Mouse (Mus musculus) lung, adult 18-20 months (tissue): Measurements from ENCODE around the gene Abhd17c.
"Not testable (repeated sequence)": the region's sequence is repeated elsewhere in the genome, so short reads cannot be mapped to it uniquely, and the experiment has no call there.

Source experiments
- DNase-seq, 2 experiments: peaks; one replicate each; pipeline ENCODE4 v3.0.0; 2022; ENCODE audit warnings: mixed read lengths in 2 of 2

Abhd17c gene

GRCm38 (mm10) chr7:84152374-84152773, 681 bp upstream of the Abhd17c start:
- DNase-seq, result no peak

DNA sequence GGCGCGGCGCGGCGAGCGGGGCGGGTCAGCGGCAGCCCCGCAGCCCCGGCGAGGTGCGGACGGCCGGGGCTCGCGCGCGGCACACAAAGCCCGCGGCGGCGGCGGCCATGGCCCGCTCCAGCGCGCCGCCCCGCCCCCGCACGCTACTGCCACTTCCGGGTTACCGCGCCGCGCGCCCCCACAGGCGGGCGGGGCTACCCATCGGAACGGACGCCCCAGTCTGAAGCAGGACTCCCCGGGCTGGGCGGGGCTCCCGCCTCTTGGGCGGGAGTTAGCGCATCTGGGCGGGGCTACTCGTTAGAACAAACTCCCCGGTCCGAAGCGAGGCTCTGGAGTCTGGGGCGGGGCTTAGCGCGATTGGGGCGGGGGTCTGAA, 254 bp upstream of the Abhd17c start:
- DNase-seq, result peak; percentile 93 to 96

DNA sequence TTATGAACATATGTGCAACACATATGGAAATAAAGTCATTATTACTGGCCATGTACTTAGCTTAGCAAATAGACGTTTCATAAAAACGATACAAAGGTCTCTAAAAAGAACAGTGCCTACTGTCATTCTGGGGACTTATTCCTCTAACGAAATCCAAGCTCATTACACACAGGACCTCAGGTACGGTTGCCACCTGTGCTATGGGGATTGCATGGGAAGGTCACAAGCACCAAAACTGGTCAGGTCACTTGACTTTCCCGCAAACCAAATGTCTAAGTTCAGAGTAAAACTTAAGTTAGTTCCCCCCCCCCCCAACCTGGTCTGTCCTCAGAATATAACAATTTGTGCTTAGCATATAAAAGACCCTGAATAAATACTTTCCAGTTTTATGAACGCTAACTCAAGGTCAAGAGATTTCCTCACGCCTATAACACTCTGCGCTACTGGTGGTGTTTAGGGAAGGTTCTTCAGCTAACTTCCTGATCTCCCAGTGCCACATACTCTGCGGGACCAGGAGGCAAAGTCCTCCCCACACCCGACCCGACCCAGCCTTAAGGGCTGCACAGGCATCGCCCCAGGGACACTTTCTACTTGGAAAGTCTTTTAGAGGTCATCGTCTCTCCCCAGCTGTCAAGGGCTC, 1.2 kb downstream of the Abhd17c start:
- DNase-seq, result no peak

DNA sequence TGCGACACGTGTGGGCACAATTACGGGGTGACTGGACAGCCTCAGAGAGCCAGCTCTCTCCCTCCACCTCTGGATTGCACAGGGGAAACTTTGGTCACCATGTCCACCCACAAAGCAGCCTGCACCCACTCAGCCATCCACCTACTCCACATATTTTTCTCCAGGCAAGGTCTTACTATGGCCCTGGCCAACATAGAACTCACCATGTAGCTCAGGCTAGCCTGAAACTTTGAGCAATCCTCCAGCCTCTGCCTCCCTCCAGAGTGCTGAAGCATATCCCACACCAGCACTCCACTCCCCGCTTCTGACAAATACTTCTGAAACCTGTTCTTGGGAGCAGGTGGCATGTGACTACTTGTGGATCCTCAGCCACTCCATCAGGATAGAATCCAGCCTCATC, 1.9 kb downstream of the Abhd17c start:
- no peak for DNase-seq

GRCm38 (mm10) chr7:84148896-84149295, 2.8 kb downstream of the Abhd17c start:
- no peak for DNase-seq

DNA sequence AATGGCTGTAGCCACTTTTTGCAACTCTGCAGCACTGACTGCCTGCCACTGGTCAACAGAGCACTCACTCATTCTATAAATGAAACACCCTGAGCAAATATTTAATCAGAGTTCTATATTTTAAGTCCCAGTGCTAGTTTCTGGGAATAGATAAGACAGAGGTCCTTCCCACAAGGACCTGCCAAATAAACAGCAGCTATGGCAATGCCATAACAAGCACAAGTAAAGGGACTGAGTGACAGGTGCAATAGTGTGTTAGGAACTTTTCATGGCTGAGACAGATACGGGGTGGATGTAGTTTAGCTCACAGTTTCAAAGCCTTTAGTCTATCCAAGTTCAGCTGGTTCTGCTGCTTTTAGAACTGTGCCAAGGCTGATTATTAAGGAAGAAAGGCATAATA, 3.9 kb downstream of the Abhd17c start:
- no peak for DNase-seq

DNA sequence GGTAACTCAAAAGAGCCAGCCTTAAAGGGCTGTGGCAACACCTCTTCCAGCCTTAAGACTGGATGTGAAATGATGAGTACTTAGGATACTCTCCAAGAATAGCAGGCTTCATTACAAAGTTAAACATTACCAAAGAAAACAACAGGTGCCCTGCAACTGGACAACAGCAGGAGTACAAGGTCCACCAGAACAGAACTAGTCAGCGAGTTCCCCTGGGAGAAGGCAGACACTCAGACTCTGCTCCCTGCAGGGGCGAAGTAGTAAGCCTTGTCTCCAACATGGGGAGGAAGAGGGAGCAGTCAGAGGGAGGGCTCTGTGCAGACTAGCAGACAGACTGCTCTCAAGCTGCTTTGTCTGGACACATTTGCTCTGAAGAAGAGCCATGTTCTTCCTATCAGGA, 6.1 kb downstream of the Abhd17c start:
- DNase-seq, result no peak

- peak; percentile 67 to 69 for DNase-seq
Observed at GRCm38 (mm10) chr7:84142736-84143473, 8.8 kb downstream of the Abhd17c start.

- peak; percentile 79 to 85 for DNase-seq
Observed at GRCm38 (mm10) chr7:84142196-84142595, 9.5 kb downstream of the Abhd17c start.

GRCm38 (mm10) chr7:84139566-84139965, 12.1 kb downstream of the Abhd17c start:
- DNase-seq, result no peak

DNA sequence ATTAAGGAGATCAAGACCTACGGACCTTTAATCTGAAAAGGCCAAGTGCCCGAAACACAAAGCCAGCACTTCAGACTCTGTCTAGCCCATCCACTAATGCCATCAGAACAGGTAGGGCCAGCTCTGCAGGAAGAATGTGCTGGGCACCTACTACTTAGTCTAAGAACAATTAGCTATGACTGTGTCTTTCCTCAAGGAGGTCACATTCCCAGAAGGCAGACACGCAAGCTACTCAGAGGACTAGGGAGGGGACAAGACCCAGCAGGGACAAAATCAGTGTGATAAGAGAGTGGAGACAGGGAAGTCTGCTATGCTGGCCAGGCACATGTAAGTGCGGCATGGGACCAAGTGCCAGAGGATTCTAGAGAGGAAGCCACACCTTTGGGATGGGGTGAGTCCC, 13.0 kb downstream of the Abhd17c start:
- peak; percentile 57 to 73 for DNase-seq

DNA sequence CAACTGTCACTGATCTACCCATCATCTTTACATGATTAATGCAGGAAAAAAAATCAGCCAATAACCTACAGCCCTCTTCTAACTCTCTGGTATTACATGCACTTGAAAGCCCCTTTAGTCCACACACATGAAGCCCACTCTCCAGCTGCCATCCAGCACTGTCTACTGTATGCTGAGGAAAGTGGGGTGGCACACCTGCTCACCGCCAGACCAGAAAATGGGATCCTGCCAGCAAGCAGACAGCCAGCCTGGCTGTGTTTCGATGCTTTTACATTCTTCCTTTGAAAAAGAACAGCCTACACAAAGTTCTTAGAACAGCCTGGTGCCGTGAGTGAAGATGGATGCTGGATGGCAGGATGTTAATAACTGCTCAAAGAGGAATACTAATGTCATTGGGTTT, 13.9 kb downstream of the Abhd17c start:
- DNase-seq, result no peak

GRCm38 (mm10) chr7:84135799-84136700, 15.6 kb downstream of the Abhd17c start:
- peak; percentile 53 to 80 for DNase-seq

- peak; percentile 74 to 76 for DNase-seq
Observed at GRCm38 (mm10) chr7:84132704-84133103, 19.0 kb downstream of the Abhd17c start.

- no peak for DNase-seq
Observed at GRCm38 (mm10) chr7:84131736-84132135, 20.0 kb downstream of the Abhd17c start.

DNA sequence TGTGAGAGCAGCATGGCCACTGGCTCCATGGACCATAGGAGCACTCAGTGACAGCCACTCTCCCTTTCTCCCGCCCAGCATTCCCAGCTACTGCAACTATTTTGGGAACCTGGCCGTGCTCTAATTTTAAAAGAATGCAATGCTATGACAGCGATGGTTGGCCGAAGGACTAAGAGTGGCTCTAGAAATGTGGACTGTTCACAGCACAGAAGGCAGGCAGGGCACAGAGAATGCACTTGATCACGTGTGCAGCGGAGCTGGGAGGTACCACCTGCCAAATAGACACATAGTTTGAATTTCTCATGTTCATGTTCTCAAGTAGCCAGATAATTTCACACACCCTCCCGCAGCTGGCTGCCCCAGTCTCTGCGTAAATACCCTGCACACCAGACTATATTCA, 23.0 kb downstream of the Abhd17c start:
- DNase-seq, result peak; percentile 77 to 79

- DNase-seq, result no peak
Observed at GRCm38 (mm10) chr7:84125730-84126129, 26.0 kb downstream of the Abhd17c start.

GRCm38 (mm10) chr7:84123651-84124050, 28.0 kb downstream of the Abhd17c start:
- DNase-seq, result not testable (repeated sequence)

DNA sequence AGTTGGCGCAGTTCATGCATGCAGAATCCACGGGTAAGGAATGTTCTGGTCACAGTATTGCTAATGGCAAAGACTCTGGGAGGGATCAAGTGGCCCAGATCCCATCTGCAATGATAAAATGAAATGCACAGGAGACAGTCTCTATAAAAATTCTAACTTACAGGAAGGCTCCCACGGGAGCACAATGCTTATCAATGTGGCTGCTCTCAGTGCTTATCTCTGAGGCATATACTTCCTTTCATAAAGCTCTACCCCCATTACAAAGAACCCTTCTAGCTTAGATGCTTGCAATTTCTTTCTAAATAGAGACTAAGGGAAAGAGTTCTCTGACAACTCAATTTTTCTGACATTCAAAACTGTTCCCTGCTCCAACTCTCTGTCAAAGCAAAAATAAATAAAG, 29.9 kb downstream of the Abhd17c start:
- DNase-seq, result no peak

GRCm38 (mm10) chr7:84120142-84120760, 31.4 kb downstream of the Abhd17c start:
- no peak for DNase-seq

DNA sequence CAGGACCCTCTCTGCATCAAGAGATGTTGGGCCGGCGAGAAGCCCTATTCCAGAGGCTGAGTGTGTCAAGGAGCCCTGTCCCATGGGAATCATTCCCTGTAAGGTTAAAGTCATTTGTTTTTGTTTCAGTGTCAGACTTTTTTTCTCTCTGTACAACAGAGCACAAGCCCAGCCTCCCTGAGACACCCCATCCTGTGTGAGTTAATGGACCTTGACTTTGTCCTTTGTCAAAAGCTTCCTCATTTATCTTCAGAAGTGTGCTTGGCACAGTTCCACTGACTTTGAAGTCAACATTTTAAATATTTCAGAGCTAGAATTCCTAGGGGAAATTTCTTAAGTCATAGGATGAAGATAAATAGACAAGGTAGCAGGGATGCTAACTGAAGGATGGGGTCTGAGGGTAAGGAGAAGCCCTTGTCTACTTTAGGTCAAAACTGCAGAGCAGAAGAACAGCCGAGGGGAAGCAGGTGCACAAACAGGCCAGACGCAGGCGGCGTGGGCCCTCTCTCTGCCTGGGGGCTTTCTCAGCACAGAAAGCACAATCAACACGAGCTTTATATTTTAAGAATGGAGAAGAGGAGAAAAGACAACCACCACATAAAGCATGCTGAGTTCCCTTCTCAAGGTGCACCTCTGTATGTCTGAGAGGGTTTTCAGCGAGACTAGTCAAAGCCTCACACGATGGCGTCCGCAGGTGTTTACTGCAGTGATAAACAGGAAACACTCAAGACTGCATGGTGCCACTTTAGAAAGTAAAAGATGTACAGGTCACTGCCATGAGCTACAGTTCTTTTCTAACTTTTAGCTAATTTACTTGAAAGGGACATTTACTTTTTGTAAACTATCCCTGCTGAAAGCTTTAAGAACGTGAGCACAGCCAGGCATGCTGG, 32.2 kb downstream of the Abhd17c start:
- no peak for DNase-seq

GRCm38 (mm10) chr7:84117543-84118122, 34.1 kb downstream of the Abhd17c start:
- DNase-seq, result peak; percentile 30 to 45
